Mouse (Mus musculus) liver, embryonic 11.5 days (tissue): ENCODE measurements around the gene Topaz1. TPM values are rescaled to one million over a fixed set of nuclear protein-coding genes. Genes with fewer than 3 reads are reported as not detected.

Experiments used
- ATAC-seq: fragments of 200-750 bp; cut with Nextera tagmentation; replicated peaks from 2 replicates; pipeline ENCODE4 v1.8.0; 2017; ENCODE audit warnings: moderate number of reproducible peaks, mild to moderate bottlenecking, moderate TSS enrichment, moderate library complexity; ENCODE audit not compliant: low FRiP score
- DNase-seq: peaks from one replicate; pipeline ENCODE4 v3.0.0-alpha.2; 2017; ENCODE audit warnings: low spot score
- H3K27ac ChIP-seq: fragments of 300-500 bp; sonication (generic); 2 replicates; pipeline ENCODE4 v1.5.1; 2014; ENCODE audit warnings: mild to moderate bottlenecking, low read depth, low read length, control low read depth
- H3K27me3 ChIP-seq: fragments of 300-500 bp; sonication (generic); replicated peaks from 2 replicates; pipeline ENCODE4 v1.6.1; 2014; ENCODE audit warnings: low read length, mixed read lengths; ENCODE audit not compliant: control insufficient read depth, insufficient read depth
- H3K36me3 ChIP-seq: fragments of 300-500 bp; sonication (generic); 2 replicates; pipeline ENCODE4 v1.6.1; 2014; ENCODE audit warnings: mild to moderate bottlenecking, low read length, moderate library complexity, mixed read lengths; ENCODE audit not compliant: control insufficient read depth, insufficient read depth
- H3K4me1 ChIP-seq: fragments of 300-500 bp; sonication (generic); replicated peaks from 2 replicates; pipeline ENCODE4 v1.6.1; 2014; ENCODE audit warnings: low read length, mixed read lengths; ENCODE audit not compliant: control insufficient read depth, insufficient read depth
- H3K4me2 ChIP-seq: fragments of 300-500 bp; sonication (generic); 2 replicates; pipeline ENCODE4 v1.6.1; 2014; ENCODE audit warnings: mild to moderate bottlenecking, control low read depth, moderate library complexity
- H3K4me3 ChIP-seq: fragments of 300-500 bp; sonication (generic); 2 replicates; pipeline ENCODE4 v1.5.1; 2014; ENCODE audit warnings: low read depth, low read length, control low read depth
- H3K9ac ChIP-seq: fragments of 300-500 bp; sonication (generic); 2 replicates; pipeline ENCODE4 v1.6.1; 2014; ENCODE audit warnings: low read depth, low read length, control low read depth
- H3K9me3 ChIP-seq: fragments of 300-500 bp; sonication (generic); 2 replicates; pipeline ENCODE4 v1.6.1; 2016; ENCODE audit warnings: low read length, inconsistent platforms, mixed read lengths; ENCODE audit not compliant: control insufficient read depth
- WGBS: fragments of 180-500 bp; shearing (Covaris S2); extraction: QIAGEN DNeasy Blood & Tissue Kit; methylation state at CpG from one replicate; pipeline ENCODE4 v1.1.7; 2014; 5-methylcytosine and 5-hydroxymethylcytosine counted together
- polyA plus RNA-seq: library from polyadenylated mRNA; unstranded; fragments of >200 nt; fragmentation: Nextera tagmentation; extraction: Ambion mirVana; gene quantifications from 2 replicates; pipeline ENCODE4 v1.2.1, GENCODE M21; 2014

Gene Topaz1
- polyA plus RNA-seq, 1 experiment from 2014 or later: not detected

DNA sequence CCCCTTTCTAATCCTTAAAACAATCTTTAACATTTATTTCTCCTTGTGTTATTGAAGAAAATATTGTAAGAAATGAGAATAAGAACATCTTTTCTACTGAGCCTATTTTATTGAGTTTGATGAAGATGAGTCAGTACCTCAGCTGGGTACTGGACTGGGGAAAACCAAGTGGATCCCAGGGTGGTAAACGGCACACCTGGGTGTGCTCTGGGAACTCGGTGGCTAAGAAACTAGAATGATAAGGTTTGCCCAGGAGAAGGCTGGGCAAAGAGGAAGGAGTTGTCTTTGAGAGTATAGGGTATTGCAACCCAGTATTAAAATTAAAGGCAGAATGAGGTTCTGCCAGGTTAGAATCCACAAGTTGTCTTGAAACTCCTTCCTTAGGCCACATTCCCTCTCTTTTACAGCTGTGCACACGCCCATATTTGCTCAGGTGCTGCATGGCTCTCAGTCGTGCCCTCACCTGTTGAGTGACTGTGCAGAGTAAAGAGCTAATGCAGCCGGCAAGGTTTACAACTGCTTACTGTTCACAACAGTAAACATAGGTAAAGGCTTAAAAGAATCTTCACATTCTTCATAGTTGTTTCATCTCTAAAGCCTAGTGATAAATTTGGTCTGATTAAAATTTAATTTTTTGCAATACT is 76.3 kb downstream of the Topaz1 start:
- no peak overlapping the region for H3K4me2 ChIP-seq
- WGBS: 72% methylated on average over 5 of the region's 5 CpGs
- no peak overlapping the region for H3K4me3 ChIP-seq
- H3K9ac ChIP-seq: no peak overlapping the region
- no peak for ATAC-seq
- DNase-seq: no peak
- no peaks in the 10 kb centered on the region for H3K9me3 ChIP-seq
- no peaks in the 10 kb centered on the region for H3K27me3 ChIP-seq
- H3K36me3 ChIP-seq: 0 out of 2 replicates have a peak, but pooled peaks cover 4% of the 10 kb centered on the region
- no peak overlapping the region for H3K27ac ChIP-seq
- H3K4me1 ChIP-seq: no peaks in the 10 kb centered on the region

DNA sequence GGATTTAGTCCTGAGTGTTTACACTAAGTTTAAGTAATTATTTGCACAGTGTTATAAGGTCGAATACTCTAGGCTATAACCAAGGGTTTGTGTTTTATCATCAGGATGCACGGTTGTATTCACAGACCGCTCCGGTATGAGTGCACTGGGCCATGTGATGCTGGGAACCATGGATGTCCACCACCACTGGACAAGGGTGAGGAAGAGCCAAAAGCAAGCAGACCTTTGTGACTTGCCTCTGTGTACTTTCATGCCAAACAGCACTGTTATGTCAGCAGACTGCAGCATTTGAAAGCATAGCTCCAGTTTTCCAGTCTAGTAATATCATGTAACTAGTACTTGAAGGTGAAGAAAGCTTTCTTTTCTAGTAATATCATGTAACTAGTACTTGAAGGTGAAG is 79.6 kb downstream of the Topaz1 start:
- Histone ChIP-seq H3K4me3 (no peak overlapping the region), H3K27ac (no peak overlapping the region), H3K36me3 (0 out of 2 replicates have a peak, but pooled peaks cover 4% of the 10 kb centered on the region), H3K9ac (no peak overlapping the region), H3K4me1 (no peaks in the 10 kb centered on the region), H3K27me3 (no peaks in the 10 kb centered on the region), H3K9me3 (no peaks in the 10 kb centered on the region), H3K4me2 (no peak overlapping the region)
- DNase-seq: no peak
- ATAC-seq: no peak
- WGBS: 84% methylated on average over 4 of the region's 4 CpGs

DNA sequence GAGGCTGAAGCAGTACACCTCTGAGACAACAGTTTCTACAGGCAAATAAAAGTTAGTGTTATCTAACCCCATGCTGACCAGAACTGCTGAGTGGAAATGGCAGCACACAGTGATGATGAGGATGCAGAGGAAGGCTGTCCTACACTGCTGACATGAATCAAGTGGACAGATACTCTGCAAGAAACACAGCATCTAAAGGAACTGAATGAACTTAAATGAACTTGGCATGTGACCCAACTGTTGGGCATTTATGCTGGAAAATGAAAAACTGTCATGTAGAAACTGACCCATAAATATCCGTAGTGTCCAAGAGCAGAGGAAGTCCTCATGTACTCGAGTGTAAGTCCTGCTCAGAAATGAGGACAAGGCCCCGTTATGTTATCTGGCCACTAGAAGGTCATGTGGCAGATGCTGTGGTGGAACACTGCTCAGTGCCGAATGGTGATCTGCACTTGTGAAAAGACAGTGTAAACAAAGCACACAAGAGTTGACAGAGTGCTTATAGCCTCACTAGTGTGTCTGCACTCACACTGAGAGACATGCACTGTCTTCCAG is 82.8 kb downstream of the Topaz1 start:
- H3K36me3 ChIP-seq: no peaks in the 10 kb centered on the region
- no peaks in the 10 kb centered on the region for H3K9me3 ChIP-seq
- H3K4me2 ChIP-seq: no peak overlapping the region
- no peaks in the 10 kb centered on the region for H3K4me1 ChIP-seq
- 71% methylated on average over 4 of the region's 4 CpGs for WGBS
- no peaks in the 10 kb centered on the region for H3K27me3 ChIP-seq
- no peak for DNase-seq
- no peak for ATAC-seq
- no peak overlapping the region for H3K9ac ChIP-seq
- H3K4me3 ChIP-seq: no peak overlapping the region
- H3K27ac ChIP-seq: no peak overlapping the region

DNA sequence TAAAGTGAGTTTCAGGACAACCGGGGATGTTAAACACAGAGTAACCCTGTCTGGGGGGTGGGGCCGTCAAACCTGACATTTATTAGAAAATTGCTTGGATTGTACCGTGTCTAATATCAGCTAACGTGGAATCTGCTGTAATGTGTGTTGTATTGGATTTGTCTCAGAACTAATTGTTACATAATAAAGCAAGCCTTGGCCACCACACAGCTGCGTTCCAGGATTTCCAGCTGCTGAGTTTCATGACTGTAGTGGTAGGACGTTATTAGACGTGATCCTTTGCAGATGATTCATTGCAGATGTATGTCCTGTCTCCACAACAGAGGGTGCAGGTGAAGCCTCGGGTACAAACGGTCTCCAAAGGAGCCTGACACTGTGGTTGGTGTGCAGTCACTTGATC is 89.0 kb downstream of the Topaz1 start:
- Histone ChIP-seq H3K9me3 (no peaks in the 10 kb centered on the region), H3K9ac (no peak overlapping the region), H3K4me1 (no peaks in the 10 kb centered on the region), H3K36me3 (no peaks in the 10 kb centered on the region), H3K4me2 (no peak overlapping the region), H3K4me3 (no peak overlapping the region), H3K27me3 (no peaks in the 10 kb centered on the region), H3K27ac (no peak overlapping the region)
- DNase-seq (no peak), ATAC-seq (no peak)
- 78% methylated on average over 9 of the region's 9 CpGs for WGBS

DNA sequence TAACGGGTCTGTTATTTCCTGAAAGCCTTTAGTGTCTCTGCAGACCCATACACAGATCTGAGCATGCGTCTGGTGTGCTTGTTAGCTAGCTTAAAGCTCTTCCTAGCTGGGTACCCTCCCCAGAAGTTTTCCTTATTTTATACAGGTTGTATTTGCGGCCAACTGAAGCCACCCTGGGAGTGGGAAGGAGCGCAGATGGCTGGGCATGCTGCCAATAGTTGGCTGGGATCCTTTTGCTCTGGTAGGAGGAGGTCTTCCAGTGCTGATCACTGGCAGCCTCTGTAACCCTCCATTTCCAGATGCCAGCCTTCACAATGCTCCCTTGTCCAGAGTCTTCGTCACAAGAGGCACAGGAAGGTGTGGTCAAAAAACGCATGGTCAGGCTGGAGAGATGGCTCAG is 89.6 kb downstream of the Topaz1 start:
- no peak for DNase-seq
- Histone ChIP-seq H3K9me3 (no peaks in the 10 kb centered on the region), H3K4me1 (no peaks in the 10 kb centered on the region), H3K36me3 (no peaks in the 10 kb centered on the region), H3K4me2 (no peak overlapping the region), H3K4me3 (no peak overlapping the region), H3K27ac (no peak overlapping the region), H3K9ac (no peak overlapping the region), H3K27me3 (no peaks in the 10 kb centered on the region)
- no peak for ATAC-seq
- 79% methylated on average over 6 of the region's 6 CpGs for WGBS

DNA sequence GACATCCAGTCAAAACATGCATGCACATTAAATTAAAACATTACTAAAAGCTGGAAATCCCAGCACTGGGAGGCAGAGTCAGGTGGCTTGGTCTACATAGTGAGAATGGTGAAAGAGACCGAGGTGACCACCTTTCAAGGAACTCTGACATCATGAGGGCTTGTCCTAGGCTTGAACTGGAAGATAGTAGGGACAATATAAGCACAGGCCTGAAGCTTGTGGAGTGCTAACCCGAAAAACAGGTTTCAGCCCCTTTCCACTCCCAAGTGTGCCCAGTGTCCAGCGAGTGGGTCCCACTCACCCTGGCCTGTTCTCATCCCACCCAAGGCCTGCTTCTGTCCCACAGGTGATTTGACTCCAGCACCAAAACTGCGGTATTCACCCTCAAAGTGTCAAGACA is 90.1 kb downstream of the Topaz1 start:
- H3K36me3 ChIP-seq: no peaks in the 10 kb centered on the region
- 80% methylated on average over 4 of the region's 4 CpGs for WGBS
- no peak overlapping the region for H3K4me3 ChIP-seq
- H3K4me1 ChIP-seq: no peaks in the 10 kb centered on the region
- no peak for DNase-seq
- no peaks in the 10 kb centered on the region for H3K9me3 ChIP-seq
- H3K27me3 ChIP-seq: no peaks in the 10 kb centered on the region
- no peak for ATAC-seq
- no peak overlapping the region for H3K4me2 ChIP-seq
- H3K9ac ChIP-seq: no peak overlapping the region
- H3K27ac ChIP-seq: no peak overlapping the region

DNA sequence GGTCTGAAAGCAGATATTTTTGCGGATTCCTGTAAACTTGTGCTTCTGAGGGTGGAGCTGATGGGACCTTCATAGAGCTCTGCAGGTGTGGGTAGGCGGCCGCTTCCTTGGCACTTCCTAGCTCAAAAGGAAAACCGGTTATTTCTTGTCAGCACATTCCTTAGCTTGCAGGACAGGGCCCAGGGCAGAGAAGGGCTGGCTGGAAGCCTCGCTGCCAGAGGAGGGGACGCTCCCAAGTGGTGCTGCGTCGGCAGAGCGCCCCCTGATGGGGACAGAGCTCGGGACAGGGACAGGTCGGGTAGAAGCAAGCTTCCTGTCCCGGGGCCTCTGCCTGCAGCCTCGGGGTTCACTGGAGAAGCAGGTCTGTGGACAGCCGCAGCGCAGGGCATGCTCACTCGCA is 90.5 kb downstream of the Topaz1 start:
- no peak for DNase-seq
- Histone ChIP-seq H3K4me3 (no peak overlapping the region), H3K4me1 (no peaks in the 10 kb centered on the region), H3K9me3 (no peaks in the 10 kb centered on the region), H3K36me3 (no peaks in the 10 kb centered on the region), H3K4me2 (no peak overlapping the region), H3K27ac (no peak overlapping the region), H3K9ac (no peak overlapping the region), H3K27me3 (no peaks in the 10 kb centered on the region)
- no peak for ATAC-seq
- 33% methylated on average over 16 of the region's 16 CpGs for WGBS

DNA sequence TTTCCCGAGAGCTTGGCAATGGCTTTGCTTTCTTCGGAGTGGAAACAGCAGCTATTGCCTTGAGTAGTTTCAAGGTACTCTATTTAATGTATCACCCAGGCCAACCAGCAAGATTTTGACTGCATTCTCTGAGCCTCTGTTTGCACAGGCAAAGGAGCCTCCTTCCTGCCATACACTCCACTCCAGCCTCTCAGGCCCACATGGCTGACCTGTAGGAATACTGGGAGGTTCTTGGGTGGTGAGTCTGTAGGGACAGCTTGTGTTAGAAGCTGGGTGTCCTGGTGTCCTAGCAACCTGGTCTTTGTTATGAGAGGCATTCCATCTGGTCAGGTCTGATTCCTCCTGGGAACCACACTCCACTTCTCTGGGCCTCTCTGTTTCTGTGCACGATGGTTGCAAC is 96.6 kb downstream of the Topaz1 start, which contains the start of gene Gm35549:
Gene Gm35549, minus strand, starts transcription at position 276 of the 400 bp plus-strand sequence.
- H3K9me3 ChIP-seq: no peaks in the 10 kb centered on the region; the same call in 1 of the 2 replicates
- no peak for ATAC-seq
- DNase-seq: no peak
- no peak within 1 kb of the TSS for H3K4me2 ChIP-seq
- peaks cover 3% of the 10 kb centered on the region; the same call in 1 of the 2 replicates for H3K36me3 ChIP-seq
- H3K4me1 ChIP-seq: no peaks in the 10 kb centered on the region
- H3K27ac ChIP-seq: no peak within 1 kb of the TSS
- no peak within 1 kb of the TSS for H3K4me3 ChIP-seq
- H3K27me3 ChIP-seq: no peaks in the 10 kb centered on the region
- 83% methylated on average over 3 of the region's 3 CpGs for WGBS
- H3K9ac ChIP-seq: no peak within 1 kb of the TSS

DNA sequence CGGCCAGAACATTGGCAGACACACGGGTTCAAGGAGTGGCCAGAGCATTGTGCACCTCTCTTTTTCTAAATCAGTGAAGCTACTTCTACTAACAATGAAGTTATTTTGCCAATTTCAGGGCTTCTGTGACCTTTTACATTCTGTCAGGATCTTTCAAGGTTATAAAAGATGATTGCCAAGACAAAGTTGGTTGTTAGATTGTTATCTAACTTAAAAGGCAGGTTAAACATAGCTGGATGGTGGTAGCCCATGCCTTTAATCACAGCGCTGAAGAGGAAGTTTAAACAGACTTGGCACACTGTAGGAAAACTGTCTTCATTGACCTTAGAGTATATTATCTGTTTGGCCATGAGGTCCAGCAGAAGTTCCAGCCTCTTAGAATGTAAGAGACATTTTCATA is 98.5 kb downstream of the Topaz1 start:
- H3K9ac ChIP-seq: no peak overlapping the region
- no peaks in the 10 kb centered on the region for H3K4me1 ChIP-seq
- H3K36me3 ChIP-seq: peaks cover 14% of the 10 kb centered on the region
- H3K27me3 ChIP-seq: no peaks in the 10 kb centered on the region
- no peak for ATAC-seq
- H3K4me3 ChIP-seq: no peak overlapping the region
- no peak overlapping the region for H3K4me2 ChIP-seq
- no peak overlapping the region for H3K27ac ChIP-seq
- WGBS: 81% methylated on average over 3 of the region's 3 CpGs
- H3K9me3 ChIP-seq: peaks cover 2% of the 10 kb centered on the region; the same call in 1 of the 2 replicates
- no peak for DNase-seq
